Mouse (Mus musculus) brain, embryonic 14.5 days (tissue): ENCODE data around the gene Ovgp1.

Experiments
- CTCF ChIP-seq: fragments of 200-500 bp; IDR thresholded peaks from 2 replicates; pipeline ENCODE4 v1.5.1; 2012; ENCODE audit warnings: inconsistent platforms, mild to moderate bottlenecking, moderate library complexity, borderline replicate concordance; ENCODE audit not compliant: insufficient read depth, insufficient read length; ENCODE audit errors: extremely low read depth
- POLR2A ChIP-seq: fragments of 200-500 bp; IDR thresholded peaks from 2 replicates; pipeline ENCODE4 v1.6.1; 2012; ENCODE audit warnings: mild to moderate bottlenecking, inconsistent platforms, borderline replicate concordance; ENCODE audit not compliant: poor library complexity, insufficient read depth, insufficient read length, severe bottlenecking; ENCODE audit errors: extremely low read depth

- TF ChIP-seq CTCF, result no peak
- no peak for TF ChIP-seq POLR2A
Observed at GRCm38 (mm10) chr3:105973411-105973810, at the start of gene Ovgp1.
